Mouse (Mus musculus): Measurements from ENCODE around the gene Nwd1. TPM values are rescaled to one million over a fixed set of nuclear protein-coding genes. Genes with fewer than 3 reads are reported as not detected.

Nwd1 gene
- polyA plus RNA-seq, 1 experiment from 2014 or later: 0.03 TPM

- Histone ChIP-seq H3K9ac (ENCODE audit: low read depth, low read length) (no peak overlapping the region), H3K36me3 (ENCODE audit: control insufficient read depth, insufficient read depth, low read length) (peaks cover 33% of the 10 kb centered on the region), H3K27me3 (ENCODE audit: control insufficient read depth, insufficient read depth, low read length) (no peaks in the 10 kb centered on the region), H3K4me1 (replicated peaks; ENCODE audit: control insufficient read depth, insufficient read depth, low read length) (no peaks in the 10 kb centered on the region), H3K27ac (ENCODE audit: low read depth, low read length) (no peak overlapping the region), H3K9me3 (ENCODE audit: control insufficient read depth, low read length) (no peaks in the 10 kb centered on the region), H3K4me2 (replicated peaks; ENCODE audit: low read depth, low read length) (no peak overlapping the region), H3K4me3 (ENCODE audit: low read depth, low read length) (no peak overlapping the region)
- DNase-seq (ENCODE audit: low spot score): no peak
- WGBS: 85% methylated on average over 3 of the region's 3 CpGs
- ATAC-seq (ENCODE audit: low FRiP score): no peak
Measured at GRCm38 (mm10) chr8:72752289-72752688, 105.8 kb downstream of the Nwd1 start.

- Histone ChIP-seq H3K27me3 (ENCODE audit: control insufficient read depth, insufficient read depth, low read length) (no peaks in the 10 kb centered on the region), H3K4me3 (ENCODE audit: low read depth, low read length) (no peak overlapping the region), H3K4me1 (replicated peaks; ENCODE audit: control insufficient read depth, insufficient read depth, low read length) (no peaks in the 10 kb centered on the region), H3K27ac (ENCODE audit: low read depth, low read length) (no peak overlapping the region), H3K4me2 (replicated peaks; ENCODE audit: low read depth, low read length) (no peak overlapping the region), H3K9ac (ENCODE audit: low read depth, low read length) (no peak overlapping the region), H3K9me3 (ENCODE audit: control insufficient read depth, low read length) (no peaks in the 10 kb centered on the region), H3K36me3 (ENCODE audit: control insufficient read depth, insufficient read depth, low read length) (peaks cover 32% of the 10 kb centered on the region)
- DNase-seq (ENCODE audit: low spot score) (no peak), ATAC-seq (ENCODE audit: low FRiP score) (no peak)
- WGBS: 97% methylated on average over 9 of the region's 9 CpGs
Measured at GRCm38 (mm10) chr8:72753165-72753564, 106.7 kb downstream of the Nwd1 start.

GRCm38 (mm10) chr8:72753781-72754180 is 107.3 kb downstream of the Nwd1 start:
- 94% methylated on average over 2 of the region's 2 CpGs for WGBS

GRCm38 (mm10) chr8:72756031-72756430 is 109.5 kb downstream of the Nwd1 start:
- H3K27me3 ChIP-seq (ENCODE audit: control insufficient read depth, insufficient read depth, low read length): no peaks in the 10 kb centered on the region
- H3K4me1 ChIP-seq (replicated peaks; ENCODE audit: control insufficient read depth, insufficient read depth, low read length): no peaks in the 10 kb centered on the region
- no peak for DNase-seq (ENCODE audit: low spot score)
- no peak overlapping the region for H3K4me2 ChIP-seq (replicated peaks; ENCODE audit: low read depth, low read length)
- H3K36me3 ChIP-seq (ENCODE audit: control insufficient read depth, insufficient read depth, low read length): peaks cover 18% of the 10 kb centered on the region
- H3K4me3 ChIP-seq (ENCODE audit: low read depth, low read length): no peak overlapping the region
- no peak overlapping the region for H3K27ac ChIP-seq (ENCODE audit: low read depth, low read length)
- 100% methylated on average over 2 of the region's 2 CpGs for WGBS
- no peaks in the 10 kb centered on the region for H3K9me3 ChIP-seq (ENCODE audit: control insufficient read depth, low read length)
- no peak for ATAC-seq (ENCODE audit: low FRiP score)
- H3K9ac ChIP-seq (ENCODE audit: low read depth, low read length): no peak overlapping the region

More at GRCm38 (mm10) chr8:72753781-72754180, 107.3 kb downstream of the Nwd1 start:
- ATAC-seq (ENCODE audit: low FRiP score) (no peak), DNase-seq (ENCODE audit: low spot score) (no peak)
- peaks cover 28% of the 10 kb centered on the region for H3K36me3 ChIP-seq (ENCODE audit: control insufficient read depth, insufficient read depth, low read length)
- H3K4me3 ChIP-seq (ENCODE audit: low read depth, low read length): no peak overlapping the region
- no peaks in the 10 kb centered on the region for H3K27me3 ChIP-seq (ENCODE audit: control insufficient read depth, insufficient read depth, low read length)
- H3K27ac ChIP-seq (ENCODE audit: low read depth, low read length): no peak overlapping the region
- no peaks in the 10 kb centered on the region for H3K4me1 ChIP-seq (replicated peaks; ENCODE audit: control insufficient read depth, insufficient read depth, low read length)
- H3K9me3 ChIP-seq (ENCODE audit: control insufficient read depth, low read length): no peaks in the 10 kb centered on the region
- no peak overlapping the region for H3K9ac ChIP-seq (ENCODE audit: low read depth, low read length)
- no peak overlapping the region for H3K4me2 ChIP-seq (replicated peaks; ENCODE audit: low read depth, low read length)

- Histone ChIP-seq H3K9ac (ENCODE audit: low read depth, low read length) (no peak overlapping the region), H3K27me3 (ENCODE audit: control insufficient read depth, insufficient read depth, low read length) (no peaks in the 10 kb centered on the region), H3K4me2 (replicated peaks; ENCODE audit: low read depth, low read length) (no peak overlapping the region), H3K27ac (ENCODE audit: low read depth, low read length) (no peak overlapping the region), H3K36me3 (ENCODE audit: control insufficient read depth, insufficient read depth, low read length) (peaks cover 15% of the 10 kb centered on the region), H3K4me3 (ENCODE audit: low read depth, low read length) (no peak overlapping the region), H3K9me3 (ENCODE audit: control insufficient read depth, low read length) (no peaks in the 10 kb centered on the region), H3K4me1 (replicated peaks; ENCODE audit: control insufficient read depth, insufficient read depth, low read length) (no peaks in the 10 kb centered on the region)
- ATAC-seq (ENCODE audit: low FRiP score): no peak
- WGBS: 97% methylated on average over 35 of the region's 35 CpGs
- DNase-seq (ENCODE audit: low spot score): no peak
Measured at GRCm38 (mm10) chr8:72756771-72757390, 110.4 kb downstream of the Nwd1 start.

GRCm38 (mm10) chr8:72757426-72758195 is 111.1 kb downstream of the Nwd1 start:
- Histone ChIP-seq H3K27me3 (ENCODE audit: control insufficient read depth, insufficient read depth, low read length) (no peaks in the 10 kb centered on the region), H3K4me3 (ENCODE audit: low read depth, low read length) (no peak overlapping the region), H3K36me3 (ENCODE audit: control insufficient read depth, insufficient read depth, low read length) (peaks cover 12% of the 10 kb centered on the region), H3K4me1 (replicated peaks; ENCODE audit: control insufficient read depth, insufficient read depth, low read length) (no peaks in the 10 kb centered on the region), H3K9ac (ENCODE audit: low read depth, low read length) (no peak overlapping the region), H3K9me3 (ENCODE audit: control insufficient read depth, low read length) (no peaks in the 10 kb centered on the region), H3K27ac (ENCODE audit: low read depth, low read length) (no peak overlapping the region), H3K4me2 (replicated peaks; ENCODE audit: low read depth, low read length) (no peak overlapping the region)
- ATAC-seq (ENCODE audit: low FRiP score) (no peak), DNase-seq (ENCODE audit: low spot score) (no peak)
- 92% methylated on average over 15 of the region's 15 CpGs for WGBS

GRCm38 (mm10) chr8:72758310-72758709 is 111.8 kb downstream of the Nwd1 start:
- no peaks in the 10 kb centered on the region for H3K27me3 ChIP-seq (ENCODE audit: control insufficient read depth, insufficient read depth, low read length)
- no peak overlapping the region for H3K4me3 ChIP-seq (ENCODE audit: low read depth, low read length)
- H3K9ac ChIP-seq (ENCODE audit: low read depth, low read length): no peak overlapping the region
- ATAC-seq (ENCODE audit: low FRiP score) (no peak), DNase-seq (ENCODE audit: low spot score) (no peak)
- H3K27ac ChIP-seq (ENCODE audit: low read depth, low read length): no peak overlapping the region
- no peaks in the 10 kb centered on the region for H3K4me1 ChIP-seq (replicated peaks; ENCODE audit: control insufficient read depth, insufficient read depth, low read length)
- no peaks in the 10 kb centered on the region for H3K9me3 ChIP-seq (ENCODE audit: control insufficient read depth, low read length)
- H3K4me2 ChIP-seq (replicated peaks; ENCODE audit: low read depth, low read length): no peak overlapping the region
- H3K36me3 ChIP-seq (ENCODE audit: control insufficient read depth, insufficient read depth, low read length): peaks cover 8% of the 10 kb centered on the region

- Histone ChIP-seq H3K27me3 (ENCODE audit: control insufficient read depth, insufficient read depth, low read length) (no peaks in the 10 kb centered on the region), H3K4me3 (ENCODE audit: low read depth, low read length) (no peak overlapping the region), H3K4me2 (replicated peaks; ENCODE audit: low read depth, low read length) (no peak overlapping the region), H3K9ac (ENCODE audit: low read depth, low read length) (no peak overlapping the region), H3K4me1 (replicated peaks; ENCODE audit: control insufficient read depth, insufficient read depth, low read length) (no peaks in the 10 kb centered on the region), H3K27ac (ENCODE audit: low read depth, low read length) (no peak overlapping the region), H3K9me3 (ENCODE audit: control insufficient read depth, low read length) (no peaks in the 10 kb centered on the region), H3K36me3 (ENCODE audit: control insufficient read depth, insufficient read depth, low read length) (peaks cover 5% of the 10 kb centered on the region)
- DNase-seq (ENCODE audit: low spot score) (no peak), ATAC-seq (ENCODE audit: low FRiP score) (no peak)
- WGBS: 85% methylated on average over 3 of the region's 3 CpGs
Measured at GRCm38 (mm10) chr8:72760216-72760615, 113.7 kb downstream of the Nwd1 start.

Measured in hindbrain, embryonic 11.5 days (tissue).